Mouse (Mus musculus) lung, postnatal 0 days (tissue): ENCODE data around the gene Kars. TPM values are rescaled to one million over a fixed set of nuclear protein-coding genes. Genes with fewer than 3 reads are reported as not detected.

Experiments
- ATAC-seq: fragments of 200-750 bp; cut with Nextera tagmentation; 2 replicates; pipeline ENCODE4 v1.8.0; 2017; ENCODE audit warnings: moderate library complexity
- DNase-seq: peaks from one replicate; pipeline ENCODE4 v3.0.0-alpha.2; 2016; ENCODE audit warnings: low spot score
- H3K27ac ChIP-seq: fragments of 300-500 bp; sonication (generic); 2 replicates; pipeline ENCODE4 v1.5.1; 2014; ENCODE audit warnings: antibody characterized with exemption, mild to moderate bottlenecking, low read length, mixed read lengths
- H3K27me3 ChIP-seq: fragments of 300-500 bp; sonication (generic); replicated peaks from 2 replicates; pipeline ENCODE4 v1.6.1; 2014; ENCODE audit warnings: low read length, mixed read lengths; ENCODE audit not compliant: insufficient read depth
- H3K36me3 ChIP-seq: fragments of 300-500 bp; sonication (generic); 2 replicates; pipeline ENCODE4 v1.6.1; 2014; ENCODE audit warnings: low read length, mixed read lengths; ENCODE audit not compliant: insufficient read depth
- H3K4me1 ChIP-seq: fragments of 300-500 bp; sonication (generic); 2 replicates; pipeline ENCODE4 v1.6.1; 2014; ENCODE audit warnings: antibody characterized with exemption, low read depth, low read length, mixed read lengths; ENCODE audit not compliant: insufficient read depth
- H3K4me2 ChIP-seq: fragments of 300-500 bp; sonication (generic); replicated peaks from 2 replicates; pipeline ENCODE4 v1.6.1; 2014; ENCODE audit warnings: low read depth, mild to moderate bottlenecking, low read length, moderate library complexity, mixed read lengths
- H3K4me3 ChIP-seq: fragments of 300-500 bp; sonication (generic); 2 replicates; pipeline ENCODE4 v1.5.1; 2014; ENCODE audit warnings: low read depth, low read length
- H3K9ac ChIP-seq: fragments of 300-500 bp; sonication (generic); replicated peaks from 2 replicates; pipeline ENCODE4 v1.6.1; 2014; ENCODE audit warnings: low read depth, mild to moderate bottlenecking
- H3K9me3 ChIP-seq: fragments of 300-500 bp; sonication (generic); 2 replicates; pipeline ENCODE4 v1.6.1; 2016; ENCODE audit warnings: low read length, mixed read lengths
- CTCF ChIP-seq: IDR thresholded peaks from 2 replicates; pipeline ENCODE4 v1.5.1; 2016; ENCODE audit warnings: antibody characterized with exemption, mild to moderate bottlenecking
- EP300 ChIP-seq: IDR thresholded peaks from 2 replicates; pipeline ENCODE4 v1.6.1; 2016; ENCODE audit warnings: antibody characterized with exemption, mild to moderate bottlenecking, control low read depth
- whole genome bisulfite sequencing: fragments of 180-500 bp; shearing (Covaris S2); extraction: QIAGEN DNeasy Blood & Tissue Kit; methylation state at CpG from one replicate; pipeline ENCODE4 v1.1.7; 2014; 5-methylcytosine and 5-hydroxymethylcytosine counted together
- polyA plus RNA-seq: library from polyadenylated mRNA; unstranded; fragments of >200 nt; fragmentation: Nextera tagmentation; extraction: Ambion mirVana; gene quantifications from 2 replicates; pipeline ENCODE4 v1.2.1, GENCODE M21; 2015

Kars gene
- polyA plus RNA-seq, 1 experiment from 2014 or later: 67.8 TPM

DNA sequence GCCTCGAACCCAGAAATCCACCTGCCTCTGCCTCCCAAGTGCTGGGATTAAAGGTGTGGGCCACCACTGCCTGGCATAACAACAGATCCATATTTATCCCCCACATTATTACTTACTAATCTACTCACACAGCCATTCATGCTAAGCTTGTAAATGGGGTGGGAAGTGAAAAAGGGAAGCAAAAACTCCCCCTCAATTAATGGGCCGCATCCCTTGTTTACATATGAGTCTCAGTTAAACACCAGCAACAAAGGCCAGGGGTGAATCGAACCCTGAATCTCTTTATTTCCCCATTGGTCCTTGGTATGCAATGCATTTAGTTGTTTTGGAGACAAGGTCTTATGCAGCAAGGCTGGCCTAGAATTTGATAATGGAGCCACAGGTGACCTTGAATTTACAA is 60.3 kb downstream of the Kars start:
- peaks cover 14% of the 10 kb centered on the region; the same call in 1 of the 2 replicates for H3K36me3 ChIP-seq
- H3K4me2 ChIP-seq: no peak overlapping the region
- DNase-seq (no peak), ATAC-seq (no peak)
- H3K9ac ChIP-seq: no peak overlapping the region
- WGBS: 79% methylated on average over 3 of the region's 3 CpGs
- H3K4me1 ChIP-seq: no peaks in the 10 kb centered on the region
- TF ChIP-seq EP300 (no peak), CTCF (no peak)
- no peak overlapping the region for H3K4me3 ChIP-seq
- H3K9me3 ChIP-seq: no peaks in the 10 kb centered on the region
- H3K27ac ChIP-seq: no peak overlapping the region
- H3K27me3 ChIP-seq: no peaks in the 10 kb centered on the region

DNA sequence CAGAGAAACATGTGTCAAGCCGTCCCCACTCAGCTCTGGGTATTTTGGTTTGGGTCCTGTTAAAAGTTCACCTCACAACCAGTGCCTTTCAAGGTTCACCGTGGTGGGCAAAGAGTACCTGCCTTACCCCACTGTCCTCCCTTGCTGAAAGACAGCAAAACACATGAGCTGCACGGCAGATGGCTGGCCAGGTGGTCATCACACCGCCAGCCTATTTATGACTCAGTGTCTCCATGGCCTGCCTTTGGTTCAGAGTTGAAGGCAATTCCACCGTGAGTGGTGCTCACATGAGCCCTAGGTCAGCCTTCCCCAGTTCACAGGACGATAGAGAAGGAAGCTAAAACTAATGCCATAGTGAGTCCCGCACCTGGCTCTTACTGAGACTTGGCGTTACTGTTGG is 63.2 kb downstream of the Kars start:
- Histone ChIP-seq H3K4me3 (no peak overlapping the region), H3K9ac (no peak overlapping the region), H3K4me2 (no peak overlapping the region), H3K9me3 (no peaks in the 10 kb centered on the region), H3K27ac (no peak overlapping the region), H3K4me1 (no peaks in the 10 kb centered on the region), H3K36me3 (peaks cover 23% of the 10 kb centered on the region; the same call in 1 of the 2 replicates), H3K27me3 (no peaks in the 10 kb centered on the region)
- DNase-seq (no peak), ATAC-seq (no peak)
- TF ChIP-seq CTCF (no peak), EP300 (no peak)
- 91% methylated on average over 8 of the region's 8 CpGs for WGBS

DNA sequence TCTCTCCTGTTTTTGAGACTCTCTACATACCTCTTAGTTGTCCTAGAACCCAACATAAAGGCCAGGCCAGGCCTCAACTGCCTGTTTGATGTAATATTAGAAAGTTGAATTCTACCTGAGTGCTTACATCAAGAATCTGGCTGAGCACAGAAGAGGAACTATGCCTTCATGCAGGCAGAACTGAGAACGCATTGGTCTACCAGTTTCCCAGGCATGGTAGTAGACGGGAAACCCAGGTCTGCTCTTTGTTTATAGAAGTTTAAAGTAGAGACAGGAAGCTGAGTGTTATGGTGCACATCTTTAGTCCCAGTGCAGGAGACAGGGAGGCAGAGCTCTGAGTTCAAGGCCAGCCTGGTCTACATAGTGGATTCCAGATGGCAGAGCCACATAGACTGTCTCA is 64.0 kb downstream of the Kars start:
- TF ChIP-seq EP300: no peak
- no peak for TF ChIP-seq CTCF
- Histone ChIP-seq H3K4me2 (no peak overlapping the region), H3K9me3 (no peaks in the 10 kb centered on the region), H3K9ac (no peak overlapping the region), H3K4me3 (no peak overlapping the region), H3K36me3 (peaks cover 23% of the 10 kb centered on the region; the same call in 1 of the 2 replicates), H3K4me1 (peaks cover under 1% of the 10 kb centered on the region; the same call in 1 of the 2 replicates), H3K27me3 (no peaks in the 10 kb centered on the region), H3K27ac (no peak overlapping the region)
- DNase-seq: no peak
- no peak for ATAC-seq
- WGBS: 65% methylated on average over 2 of the region's 2 CpGs

DNA sequence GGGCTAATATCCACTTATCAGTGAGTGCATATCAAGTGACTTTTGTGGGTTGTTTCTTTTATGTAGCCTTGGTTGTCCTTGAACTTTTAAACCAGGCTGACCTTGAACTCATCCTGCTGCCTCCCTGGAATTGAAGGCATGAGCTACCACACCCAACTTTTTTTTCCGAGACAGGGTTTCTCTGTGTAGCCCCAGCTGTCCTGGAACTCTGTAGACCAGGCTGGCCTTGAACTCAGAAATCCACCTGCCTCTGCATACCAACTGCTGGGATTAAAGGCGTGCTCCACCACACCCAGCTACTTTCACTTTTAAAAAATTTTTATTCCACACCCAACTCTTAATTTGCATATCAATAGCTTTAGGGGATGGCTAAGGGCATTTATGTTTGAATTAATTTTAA is 67.6 kb downstream of the Kars start:
- no peak overlapping the region for H3K27ac ChIP-seq
- 85% methylated on average over 2 of the region's 2 CpGs for WGBS
- H3K36me3 ChIP-seq: peaks cover 17% of the 10 kb centered on the region; the same call in 1 of the 2 replicates
- ATAC-seq: no peak
- TF ChIP-seq CTCF (no peak), EP300 (no peak)
- no peak overlapping the region for H3K4me2 ChIP-seq
- H3K4me1 ChIP-seq: peaks cover 15% of the 10 kb centered on the region; the same call in 1 of the 2 replicates
- no peak overlapping the region for H3K9ac ChIP-seq
- H3K9me3 ChIP-seq: no peaks in the 10 kb centered on the region
- no peak overlapping the region for H3K4me3 ChIP-seq
- H3K27me3 ChIP-seq: no peaks in the 10 kb centered on the region
- no peak for DNase-seq

Other genes with a start within 250 kb of the Kars start
- 93.9 and 102 TPM in 2 replicates for gene Cfdp1, start 157.0 kb downstream of the Kars start, polyA plus RNA-seq
- gene Tmem170, start 134.6 kb downstream of the Kars start, polyA plus RNA-seq: 10.5 and 11.3 TPM in 2 replicates
- gene Chst5, start 100.9 kb downstream of the Kars start, polyA plus RNA-seq: 5.3 and 6.3 TPM in 2 replicates
- 5.6 and 5.9 TPM in 2 replicates for gene Tmem231, start 77.4 kb downstream of the Kars start, polyA plus RNA-seq
- 287 and 320 TPM in 2 replicates for gene Gabarapl2, start 70.6 kb downstream of the Kars start, polyA plus RNA-seq
- gene Adat1, start 19.0 kb downstream of the Kars start, polyA plus RNA-seq: 2.4 and 2.8 TPM in 2 replicates
- gene Terf2ip, start 75 bp upstream of the Kars start, polyA plus RNA-seq: 13.3 and 17.5 TPM in 2 replicates
- gene Gm6793, start 3.7 kb upstream of the Kars start, polyA plus RNA-seq: 0.24 TPM in 1 of 2 replicates, not detected in the other